ENCODE assay signal across 7 mouse cellular contexts in genomic region chr13:43302651-43303160, GRCm38 (mm10). TPM values are rescaled to one million over a fixed set of nuclear protein-coding genes. Genes with fewer than 3 reads are reported as not detected.
DNase-seq lines count a peak whose midpoint lies in the region; ATAC-seq and TF ChIP-seq lines count a peak whose summit lies in the region.

No protein-coding gene starts in this region.

- DNase-seq in lung, adult 2 months, result no peak
- DNase-seq in lung, postnatal 4 days, result no peak
- peak; percentile 29 for DNase-seq in c-Kit-positive CD71-positive TER-119-positive erythroid progenitor cells, embryonic 14.5 days (ENCODE audit: low spot score)
- no peak for DNase-seq in gastrocnemius, postnatal 10 days

- peak overlapping the region; percentile 90 for H3K4me2 ChIP-seq in heart, embryonic 12.5 days
- H3K4me2 ChIP-seq in limb, embryonic 15.5 days, result peak overlapping the region; percentile 99

- no peaks in the 10 kb centered on the region for H3K27me3 ChIP-seq in heart, embryonic 12.5 days (replicated peaks)
- peaks cover 26% of the 10 kb centered on the region for H3K27me3 ChIP-seq in limb, embryonic 15.5 days

- no peak for TF ChIP-seq CTCF in lung, adult 2 months (IDR thresholded peaks at IDR 0.05; ENCODE audit: insufficient read depth, low read length)
- no peak for TF ChIP-seq CTCF in olfactory bulb, adult 2 months (IDR thresholded peaks at IDR 0.05; ENCODE audit: insufficient read depth, low read depth, low read length)

- peaks cover 16% of the 10 kb centered on the region for H3K4me1 ChIP-seq in lung, adult 2 months (ENCODE audit: control insufficient read depth, insufficient read depth, low read length)
- peaks cover 34% of the 10 kb centered on the region for H3K4me1 ChIP-seq in heart, embryonic 12.5 days (replicated peaks)
- peaks cover 41% of the 10 kb centered on the region for H3K4me1 ChIP-seq in limb, embryonic 15.5 days
- H3K4me1 ChIP-seq in olfactory bulb, adult 2 months (ENCODE audit: control insufficient read depth, insufficient read depth, low read length), result peaks cover 18% of the 10 kb centered on the region

- H3K27ac ChIP-seq in heart, embryonic 12.5 days (ENCODE audit: poor library complexity, severe bottlenecking), result no peak overlapping the region
- H3K27ac ChIP-seq in limb, embryonic 15.5 days, result 0 out of 2 replicates have a peak overlapping the region, but pooled peaks have one; percentile 86
- H3K27ac ChIP-seq in olfactory bulb, adult 2 months (ENCODE audit: insufficient read depth, low read depth, low read length), result peak overlapping the region; percentile 48

- peak overlapping the region; percentile 86 for H3K4me3 ChIP-seq in lung, adult 2 months (replicated peaks; ENCODE audit: extremely low read depth, low read depth, low read length)
- H3K4me3 ChIP-seq in heart, embryonic 12.5 days, result peak overlapping the region; percentile 62
- H3K4me3 ChIP-seq in limb, embryonic 15.5 days, result peak overlapping the region; percentile 75
- peak overlapping the region; percentile 58 for H3K4me3 ChIP-seq in olfactory bulb, adult 2 months (ENCODE audit: insufficient read depth, low read depth, low read length)

- ATAC-seq in heart, embryonic 12.5 days (ENCODE audit: insufficient number of reproducible peaks, low FRiP score), result no peak
- ATAC-seq in limb, embryonic 15.5 days (ENCODE audit: insufficient number of reproducible peaks, low FRiP score, low TSS enrichment, low read depth), result no peak

- peak overlapping the region; percentile 74 for H3K9ac ChIP-seq in heart, embryonic 12.5 days
- peak overlapping the region; percentile 69 for H3K9ac ChIP-seq in limb, embryonic 15.5 days

- no peaks in the 10 kb centered on the region for H3K9me3 ChIP-seq in heart, embryonic 12.5 days (replicated peaks)
- H3K9me3 ChIP-seq in limb, embryonic 15.5 days, result no peaks in the 10 kb centered on the region

- 1% methylated on average over 19 of the region's 19 CpGs for WGBS in lung, adult 2 months
- WGBS in heart, embryonic 12.5 days, result under 1% methylated on average over 19 of the region's 19 CpGs
- WGBS in limb, embryonic 15.5 days, result under 1% methylated on average over 19 of the region's 19 CpGs
- under 1% methylated on average over 19 of the region's 19 CpGs for WGBS in olfactory bulb, adult 2 months

- TF ChIP-seq POLR2A in lung, adult 2 months (IDR thresholded peaks at IDR 0.05; ENCODE audit: borderline replicate concordance, extremely low read depth, low read depth, low read length), result no peak
- no peak for TF ChIP-seq POLR2A in olfactory bulb, adult 2 months (IDR thresholded peaks at IDR 0.05; ENCODE audit: insufficient read depth, low read depth, low read length)

- H3K36me3 ChIP-seq in heart, embryonic 12.5 days, result no peaks in the 10 kb centered on the region
- no peaks in the 10 kb centered on the region for H3K36me3 ChIP-seq in limb, embryonic 15.5 days

RNA-seq across cellular contexts. Expression of gene Gfod1, which starts 1.3 kb away (rescaled TPM):
- 11.7 and 12.9 TPM in 2 replicates for polyA plus RNA-seq in lung, adult 2 months (2012; rRNA removed)
- polyA plus RNA-seq in heart, embryonic 12.5 days (2016; fragmentation: Nextera tagmentation; extraction: Ambion mirVana), result 0.98 and 1.0 TPM in 2 replicates
- 0.89 and 1.2 TPM in 2 replicates for polyA plus RNA-seq in limb, embryonic 15.5 days (2015; fragmentation: Nextera tagmentation; extraction: Ambion mirVana)
- polyA plus RNA-seq in olfactory bulb, adult 2 months (2012; ENCODE audit: insufficient read depth, insufficient read length, low replicate concordance, missing spikeins), result not detected in 2 replicates
- total RNA-seq in gastrocnemius, postnatal 10 days (2021), result 1 to 10 TPM; 6.2 to 6.8 TPM
